Mouse (Mus musculus) liver, adult 2 months (tissue): ENCODE results near the gene Slc41a3. TPM values are rescaled to one million over a fixed set of nuclear protein-coding genes. Genes with fewer than 3 reads are reported as not detected.

Source experiments
- DNase-seq: peaks from one replicate; pipeline ENCODE4 v3.0.0-alpha.2; 2011; ENCODE audit warnings: low read depth, low spot score; ENCODE audit errors: extremely low read depth
- H3K27ac ChIP-seq: fragments of 200-500 bp; replicated peaks from 2 replicates; pipeline ENCODE4 v1.5.1; 2012; ENCODE audit warnings: low read depth, mild to moderate bottlenecking, control low read depth, inconsistent platforms, low read length; ENCODE audit not compliant: insufficient read depth
- H3K27me3 ChIP-seq: fragments of 200-500 bp; 2 replicates; pipeline ENCODE4 v1.6.1; 2012; ENCODE audit warnings: mild to moderate bottlenecking, moderate library complexity, low read length, inconsistent platforms; ENCODE audit not compliant: control insufficient read depth, insufficient read depth
- H3K36me3 ChIP-seq: fragments of 200-500 bp; 2 replicates; pipeline ENCODE4 v1.6.1; 2012; ENCODE audit warnings: low read length, inconsistent platforms; ENCODE audit not compliant: control insufficient read depth, insufficient read depth
- H3K4me1 ChIP-seq: fragments of 200-500 bp; 2 replicates; pipeline ENCODE4 v1.6.1; 2011; ENCODE audit warnings: low read length; ENCODE audit not compliant: control insufficient read depth, insufficient read depth
- H3K4me3 ChIP-seq: fragments of 200-500 bp; 2 replicates; pipeline ENCODE4 v1.5.1; 2011; ENCODE audit warnings: low read depth, mild to moderate bottlenecking, control low read depth, low read length, moderate library complexity; ENCODE audit not compliant: insufficient read depth
- H3K79me2 ChIP-seq: fragments of 200-500 bp; 2 replicates; pipeline ENCODE4 v1.6.1; 2012; ENCODE audit warnings: inconsistent platforms, mild to moderate bottlenecking, low read length, moderate library complexity; ENCODE audit not compliant: control insufficient read depth, insufficient read depth
- H3K9ac ChIP-seq: fragments of 200-500 bp; 2 replicates; pipeline ENCODE4 v1.6.1; 2012; ENCODE audit warnings: low read depth, mild to moderate bottlenecking, control low read depth, inconsistent platforms, low read length
- CTCF ChIP-seq: fragments of 200-500 bp; IDR thresholded peaks from 2 replicates; pipeline ENCODE4 v1.5.1; 2011; ENCODE audit warnings: low read depth, low read length, control low read depth
- POLR2A ChIP-seq: fragments of 200-500 bp; IDR thresholded peaks from 2 replicates; pipeline ENCODE4 v1.6.1; 2011; ENCODE audit warnings: low read length, control low read depth; ENCODE audit not compliant: insufficient read depth; ENCODE audit errors: extremely low read depth
- WGBS: fragments of 180-500 bp; shearing (Covaris S2); methylation state at CpG from one replicate; pipeline ENCODE4 v1.1.7; 2018; 5-methylcytosine and 5-hydroxymethylcytosine counted together
- polyA plus RNA-seq: library from polyadenylated mRNA; depleted of rRNA; stranded (reverse); fragments of >200 nt; gene quantifications from 2 replicates; pipeline ENCODE4 v1.2.3, GENCODE M21; 2012
- total RNA-seq: library from RNA; depleted of rRNA; stranded (reverse); fragments of >200 nt; gene quantifications from 2 replicates; pipeline ENCODE4 v1.2.3, GENCODE M21; 2014

Slc41a3 gene
- total and polyA plus RNA-seq, 2 experiments, result 1.1 to 1.5 TPM

- H3K27me3 ChIP-seq, result no peaks in the 10 kb centered on the region
- peaks cover 54% of the 10 kb centered on the region for H3K36me3 ChIP-seq
- no peak overlapping the region for H3K9ac ChIP-seq
- H3K4me1 ChIP-seq, result no peaks in the 10 kb centered on the region
- DNase-seq, result no peak
- no peak overlapping the region for H3K4me3 ChIP-seq
- H3K27ac ChIP-seq, result no peak overlapping the region
- TF ChIP-seq CTCF (no peak), POLR2A (no peak)
- WGBS, result 67% methylated on average over 12 of the region's 12 CpGs
- no peaks in the 10 kb centered on the region for H3K79me2 ChIP-seq
Observed at GRCm38 (mm10) chr6:90569736-90570383, 34.7 kb upstream of the Slc41a3 start.

- Histone ChIP-seq H3K9ac (no peak overlapping the region), H3K27me3 (no peaks in the 10 kb centered on the region), H3K27ac (no peak overlapping the region), H3K36me3 (peaks cover 49% of the 10 kb centered on the region), H3K79me2 (no peaks in the 10 kb centered on the region), H3K4me1 (no peaks in the 10 kb centered on the region), H3K4me3 (no peak overlapping the region)
- 52% methylated on average over 8 of the region's 8 CpGs for WGBS
- DNase-seq, result no peak
- TF ChIP-seq POLR2A, result no peak
- TF ChIP-seq CTCF, result no peak
Observed at GRCm38 (mm10) chr6:90570392-90570791, 34.1 kb upstream of the Slc41a3 start.

- Histone ChIP-seq H3K4me1 (peaks cover 16% of the 10 kb centered on the region), H3K36me3 (peaks cover 43% of the 10 kb centered on the region), H3K9ac (no peak overlapping the region), H3K4me3 (no peak overlapping the region), H3K27me3 (no peaks in the 10 kb centered on the region), H3K27ac (peak overlapping the region; percentile 22; the same call in 1 of the 2 replicates), H3K79me2 (no peaks in the 10 kb centered on the region)
- WGBS, result 25% methylated on average over 3 of the region's 3 CpGs
- peak; percentile 77 for DNase-seq
- TF ChIP-seq CTCF (peak; percentile 55), POLR2A (no peak)
Observed at GRCm38 (mm10) chr6:90575261-90575715, 29.2 kb upstream of the Slc41a3 start.

- H3K79me2 ChIP-seq, result no peaks in the 10 kb centered on the region
- peak; percentile 90 for DNase-seq
- peak overlapping the region; percentile 22 for H3K27ac ChIP-seq
- peaks cover 41% of the 10 kb centered on the region for H3K36me3 ChIP-seq
- WGBS, result 19% methylated on average over 3 of the region's 3 CpGs
- no peak overlapping the region for H3K9ac ChIP-seq
- H3K4me1 ChIP-seq, result peaks cover 20% of the 10 kb centered on the region
- H3K4me3 ChIP-seq, result no peak overlapping the region
- H3K27me3 ChIP-seq, result no peaks in the 10 kb centered on the region
- TF ChIP-seq POLR2A (no peak), CTCF (no peak)
Observed at GRCm38 (mm10) chr6:90578174-90578573, 26.4 kb upstream of the Slc41a3 start.

GRCm38 (mm10) chr6:90582331-90582730, 22.2 kb upstream of the Slc41a3 start:
- 26% methylated on average over 2 of the region's 2 CpGs for WGBS
- H3K4me3 ChIP-seq, result no peak overlapping the region
- peaks cover 69% of the 10 kb centered on the region for H3K36me3 ChIP-seq
- DNase-seq, result peak; percentile 89
- H3K79me2 ChIP-seq, result no peaks in the 10 kb centered on the region
- H3K27me3 ChIP-seq, result no peaks in the 10 kb centered on the region
- H3K9ac ChIP-seq, result no peak overlapping the region
- H3K4me1 ChIP-seq, result peaks cover 10% of the 10 kb centered on the region
- no peak for TF ChIP-seq CTCF
- TF ChIP-seq POLR2A, result no peak
- peak overlapping the region; percentile 61 for H3K27ac ChIP-seq

- Histone ChIP-seq H3K4me3 (no peak overlapping the region), H3K27me3 (no peaks in the 10 kb centered on the region), H3K79me2 (no peaks in the 10 kb centered on the region), H3K36me3 (peaks cover 90% of the 10 kb centered on the region), H3K9ac (no peak overlapping the region), H3K27ac (no peak overlapping the region), H3K4me1 (no peaks in the 10 kb centered on the region)
- 89% methylated on average over 5 of the region's 5 CpGs for WGBS
- no peak for TF ChIP-seq POLR2A
- TF ChIP-seq CTCF, result no peak
- no peak for DNase-seq
Observed at GRCm38 (mm10) chr6:90588113-90588512, 16.4 kb upstream of the Slc41a3 start.
